Mouse (Mus musculus) limb, embryonic 13.5 days (tissue): Measurements from ENCODE around the gene Plekhg5. TPM values are rescaled to one million over a fixed set of nuclear protein-coding genes. Genes with fewer than 3 reads are reported as not detected.

Source experiments
- ATAC-seq: fragments of 200-750 bp; cut with Nextera tagmentation; 2 replicates; pipeline ENCODE4 v1.8.0; 2017; ENCODE audit warnings: low read depth, moderate number of reproducible peaks, moderate TSS enrichment; ENCODE audit not compliant: low FRiP score
- H3K27ac ChIP-seq: fragments of 300-500 bp; sonication (generic); 2 replicates; pipeline ENCODE4 v1.5.1; 2015; ENCODE audit warnings: inconsistent platforms, mild to moderate bottlenecking, moderate library complexity
- H3K27me3 ChIP-seq: fragments of 300-500 bp; sonication (generic); 2 replicates; pipeline ENCODE4 v1.6.1; 2015; ENCODE audit warnings: mild to moderate bottlenecking, inconsistent platforms
- H3K36me3 ChIP-seq: fragments of 300-500 bp; sonication (generic); 2 replicates; pipeline ENCODE4 v1.6.1; 2015; ENCODE audit warnings: inconsistent platforms, mild to moderate bottlenecking, moderate library complexity
- H3K4me1 ChIP-seq: fragments of 300-500 bp; sonication (generic); 2 replicates; pipeline ENCODE4 v1.6.1; 2015; ENCODE audit warnings: inconsistent platforms
- H3K4me2 ChIP-seq: fragments of 300-500 bp; sonication (generic); replicated peaks from 2 replicates; pipeline ENCODE4 v1.6.1; 2015; ENCODE audit warnings: inconsistent platforms, mild to moderate bottlenecking, moderate library complexity
- H3K4me3 ChIP-seq: fragments of 300-500 bp; sonication (generic); 2 replicates; pipeline ENCODE4 v1.5.1; 2015; ENCODE audit warnings: moderate library complexity, mild to moderate bottlenecking, inconsistent platforms
- H3K9ac ChIP-seq: fragments of 300-500 bp; sonication (generic); 2 replicates; pipeline ENCODE4 v1.6.1; 2015; ENCODE audit warnings: mild to moderate bottlenecking, inconsistent platforms
- H3K9me3 ChIP-seq: fragments of 300-500 bp; sonication (generic); 2 replicates; pipeline ENCODE4 v1.6.1; 2016; ENCODE audit warnings: inconsistent platforms
- WGBS: fragments of 180-500 bp; shearing (Covaris S2); methylation state at CpG from one replicate; pipeline ENCODE4 v1.1.7; 2015; 5-methylcytosine and 5-hydroxymethylcytosine counted together
- polyA plus RNA-seq: library from polyadenylated mRNA; unstranded; fragments of >200 nt; fragmentation: Nextera tagmentation; extraction: Ambion mirVana; gene quantifications from 2 replicates; pipeline ENCODE4 v1.2.1, GENCODE M21; 2015

Plekhg5 gene
- polyA plus RNA-seq, 1 experiment from 2014 or later: 17.3 TPM

GRCm38 (mm10) chr4:152120311-152121182 lies 48.2 kb downstream of the Plekhg5 start:
- H3K36me3 ChIP-seq: no peaks in the 10 kb centered on the region
- H3K4me1 ChIP-seq: peaks cover 38% of the 10 kb centered on the region
- ATAC-seq: no peak
- no peak overlapping the region for H3K27ac ChIP-seq
- peak overlapping the region; percentile 27 for H3K4me3 ChIP-seq
- H3K9me3 ChIP-seq: no peaks in the 10 kb centered on the region
- peaks cover 100% of the 10 kb centered on the region for H3K27me3 ChIP-seq
- under 1% methylated on average over 31 of the region's 31 CpGs for WGBS
- H3K9ac ChIP-seq: no peak overlapping the region
- peak overlapping the region; percentile 54 for H3K4me2 ChIP-seq

GRCm38 (mm10) chr4:152121183-152121505 lies 48.8 kb downstream of the Plekhg5 start:
- H3K9me3 ChIP-seq: no peaks in the 10 kb centered on the region
- no peaks in the 10 kb centered on the region for H3K36me3 ChIP-seq
- ATAC-seq: no peak
- 2% methylated on average over 12 of the region's 12 CpGs for WGBS
- no peak overlapping the region for H3K9ac ChIP-seq
- peaks cover 100% of the 10 kb centered on the region for H3K27me3 ChIP-seq
- peak overlapping the region; percentile 27 for H3K4me3 ChIP-seq
- peak overlapping the region; percentile 54 for H3K4me2 ChIP-seq
- H3K4me1 ChIP-seq: peaks cover 38% of the 10 kb centered on the region
- no peak overlapping the region for H3K27ac ChIP-seq

- Histone ChIP-seq H3K36me3 (no peaks in the 10 kb centered on the region), H3K27me3 (peaks cover 100% of the 10 kb centered on the region), H3K9ac (no peak overlapping the region), H3K4me2 (no peak overlapping the region), H3K27ac (no peak overlapping the region), H3K9me3 (no peaks in the 10 kb centered on the region), H3K4me1 (peaks cover 37% of the 10 kb centered on the region), H3K4me3 (no peak overlapping the region)
- ATAC-seq: no peak
- 12% methylated on average over 13 of the region's 13 CpGs for WGBS
These were observed 52.2 kb downstream of the Plekhg5 start for GRCm38 (mm10) chr4:152124361-152124961.

GRCm38 (mm10) chr4:152125161-152126025 lies 53.1 kb downstream of the Plekhg5 start:
- Histone ChIP-seq H3K9ac (no peak overlapping the region), H3K4me2 (peak overlapping the region; percentile 56), H3K27ac (no peak overlapping the region), H3K4me3 (peak overlapping the region; percentile 34), H3K36me3 (no peaks in the 10 kb centered on the region), H3K4me1 (peaks cover 30% of the 10 kb centered on the region), H3K27me3 (peaks cover 100% of the 10 kb centered on the region), H3K9me3 (no peaks in the 10 kb centered on the region)
- WGBS: 5% methylated on average over 56 of the region's 56 CpGs
- ATAC-seq: no peak

- ATAC-seq: no peak; the same call in 1 of the 2 replicates
- Histone ChIP-seq H3K36me3 (no peaks in the 10 kb centered on the region), H3K27ac (no peak overlapping the region), H3K9me3 (no peaks in the 10 kb centered on the region), H3K4me3 (peak overlapping the region; percentile 34), H3K4me2 (peak overlapping the region; percentile 56), H3K4me1 (peaks cover 30% of the 10 kb centered on the region), H3K27me3 (peaks cover 100% of the 10 kb centered on the region), H3K9ac (no peak overlapping the region)
- WGBS: 3% methylated on average over 65 of the region's 65 CpGs
These were observed 54.0 kb downstream of the Plekhg5 start for GRCm38 (mm10) chr4:152126026-152126920.

- Histone ChIP-seq H3K27me3 (peaks cover 100% of the 10 kb centered on the region), H3K4me1 (peaks cover 46% of the 10 kb centered on the region), H3K4me3 (no peak overlapping the region), H3K4me2 (no peak overlapping the region), H3K9ac (no peak overlapping the region), H3K27ac (no peak overlapping the region), H3K36me3 (no peaks in the 10 kb centered on the region), H3K9me3 (no peaks in the 10 kb centered on the region)
- ATAC-seq: no peak
- 78% methylated on average over 11 of the region's 11 CpGs for WGBS
These were observed 55.6 kb downstream of the Plekhg5 start for GRCm38 (mm10) chr4:152127884-152128283.

- Histone ChIP-seq H3K4me2 (no peak overlapping the region), H3K27ac (no peak overlapping the region), H3K4me1 (peaks cover 46% of the 10 kb centered on the region), H3K9me3 (no peaks in the 10 kb centered on the region), H3K36me3 (no peaks in the 10 kb centered on the region), H3K9ac (no peak overlapping the region), H3K4me3 (no peak overlapping the region), H3K27me3 (peaks cover 100% of the 10 kb centered on the region)
- 48% methylated on average over 5 of the region's 5 CpGs for WGBS
- ATAC-seq: no peak
These were observed 56.5 kb downstream of the Plekhg5 start for GRCm38 (mm10) chr4:152128784-152129183.

- Histone ChIP-seq H3K9ac (no peak overlapping the region), H3K9me3 (no peaks in the 10 kb centered on the region), H3K27ac (no peak overlapping the region), H3K27me3 (peaks cover 100% of the 10 kb centered on the region), H3K4me2 (no peak overlapping the region), H3K36me3 (no peaks in the 10 kb centered on the region), H3K4me1 (peaks cover 46% of the 10 kb centered on the region), H3K4me3 (no peak overlapping the region)
- ATAC-seq: no peak
- 25% methylated on average over 13 of the region's 13 CpGs for WGBS
These were observed 57.2 kb downstream of the Plekhg5 start for GRCm38 (mm10) chr4:152129395-152129930.

GRCm38 (mm10) chr4:152130771-152131653 lies 58.7 kb downstream of the Plekhg5 start:
- 1% methylated on average over 78 of the region's 85 CpGs for whole genome bisulfite sequencing
- Histone ChIP-seq H3K9me3 (no peaks in the 10 kb centered on the region), H3K27ac (no peak overlapping the region)

More at GRCm38 (mm10) chr4:152130771-152131653, 58.7 kb downstream of the Plekhg5 start:
- H3K27me3 ChIP-seq: peaks cover 98% of the 10 kb centered on the region
- H3K4me2 ChIP-seq: peak overlapping the region; percentile 71
- H3K4me1 ChIP-seq: peaks cover 35% of the 10 kb centered on the region
- peak overlapping the region; percentile 48 for H3K9ac ChIP-seq
- ATAC-seq: peak; percentile 59
- no peaks in the 10 kb centered on the region for H3K36me3 ChIP-seq
- H3K4me3 ChIP-seq: peak overlapping the region; percentile 44
